Comparison of ENCODE assay signal across 8 mouse cellular contexts in the genomic region with DNA sequence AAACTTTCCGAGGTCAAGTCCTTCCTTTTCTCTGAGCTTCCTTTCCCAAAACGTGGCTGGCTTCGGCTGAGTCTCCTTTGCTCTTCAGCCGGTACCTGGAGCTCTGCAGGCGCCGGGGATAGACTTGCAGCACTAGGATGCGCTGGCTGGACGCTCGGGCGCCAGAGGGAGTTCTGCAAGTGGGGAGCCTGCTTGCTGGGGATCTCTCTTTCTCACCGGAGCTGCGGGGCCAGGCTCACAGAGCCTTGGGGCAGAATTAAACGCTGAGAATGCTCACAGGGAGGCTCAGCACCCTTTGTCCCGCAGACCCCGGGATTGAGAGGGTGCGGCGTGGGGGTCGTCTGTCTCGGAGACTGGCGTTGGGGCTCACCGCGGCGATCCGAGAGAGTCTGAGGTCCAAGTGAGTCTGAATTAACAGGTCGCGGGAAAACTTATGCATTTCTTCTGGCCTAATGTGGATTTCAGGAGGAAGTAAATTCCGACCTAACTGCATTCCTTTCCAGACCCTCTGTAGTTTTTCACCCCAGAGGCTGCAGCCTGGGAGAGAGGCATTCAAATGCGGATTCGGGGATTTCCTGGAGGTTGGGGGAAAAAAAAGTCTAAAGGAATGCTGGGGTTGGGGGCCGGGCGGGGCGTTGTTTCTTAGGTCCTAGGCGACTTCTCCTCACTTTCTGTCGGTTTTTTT. TPM values are rescaled to one million over a fixed set of nuclear protein-coding genes. Genes with fewer than 3 reads are reported as not detected.
DNase-seq lines count a peak whose midpoint lies in the region; ATAC-seq lines count a peak whose summit lies in the region.

No protein-coding gene starts in this region.

- no peaks in the 10 kb centered on the region for H3K36me3 ChIP-seq in intestine, embryonic 16.5 days (ENCODE audit: control insufficient read depth, insufficient read depth, low read length)
- H3K36me3 ChIP-seq in limb, embryonic 10.5 days, result peaks cover 13% of the 10 kb centered on the region
- H3K36me3 ChIP-seq in midbrain, embryonic 13.5 days, result no peaks in the 10 kb centered on the region; the same call in 1 of the 2 replicates
- H3K36me3 ChIP-seq in stomach, embryonic 15.5 days, result no peaks in the 10 kb centered on the region

- peak; percentile 21; the same call in 1 of the 2 replicates for ATAC-seq in intestine, embryonic 16.5 days
- no peak for ATAC-seq in midbrain, embryonic 13.5 days
- no peak for ATAC-seq in stomach, embryonic 15.5 days (ENCODE audit: insufficient read depth, low FRiP score, low read depth)

- H3K4me3 ChIP-seq in intestine, embryonic 16.5 days (ENCODE audit: low read length), result peak overlapping the region; percentile 90
- peak overlapping the region; percentile 79 for H3K4me3 ChIP-seq in limb, embryonic 10.5 days
- peak overlapping the region; percentile 79 for H3K4me3 ChIP-seq in midbrain, embryonic 13.5 days (replicated peaks)
- peak overlapping the region; percentile 86 for H3K4me3 ChIP-seq in stomach, embryonic 15.5 days (replicated peaks)

- peak; percentile 39 for DNase-seq in WW6 (ENCODE audit: low read depth, low spot score)
- peak; percentile 66 to 74 for DNase-seq in cerebellum, postnatal 10 days
- DNase-seq in gastrocnemius, postnatal 14 days, result peak; percentile 65
- DNase-seq in limb, embryonic 10.5 days (ENCODE audit: low spot score), result peak; percentile 78
- DNase-seq in thymus, adult 18-20 months, result no peak

- peak overlapping the region; percentile 85 for H3K4me2 ChIP-seq in intestine, embryonic 16.5 days (ENCODE audit: low read depth, low read length)
- H3K4me2 ChIP-seq in midbrain, embryonic 13.5 days (replicated peaks), result peak overlapping the region; percentile 76
- H3K4me2 ChIP-seq in stomach, embryonic 15.5 days, result peak overlapping the region; percentile 81

- WGBS in intestine, embryonic 16.5 days, result under 1% methylated on average over 34 of the region's 34 CpGs
- 0% methylated on average over 34 of the region's 34 CpGs for WGBS in limb, embryonic 10.5 days
- WGBS in midbrain, embryonic 13.5 days, result under 1% methylated on average over 34 of the region's 34 CpGs
- WGBS in stomach, embryonic 15.5 days, result under 1% methylated on average over 34 of the region's 34 CpGs

- H3K4me1 ChIP-seq in intestine, embryonic 16.5 days (ENCODE audit: control insufficient read depth, insufficient read depth, low read length), result peaks cover 9% of the 10 kb centered on the region; the same call in 1 of the 2 replicates
- H3K4me1 ChIP-seq in limb, embryonic 10.5 days, result peaks cover 23% of the 10 kb centered on the region
- peaks cover 27% of the 10 kb centered on the region for H3K4me1 ChIP-seq in midbrain, embryonic 13.5 days (replicated peaks)
- H3K4me1 ChIP-seq in stomach, embryonic 15.5 days, result peaks cover 5% of the 10 kb centered on the region; the same call in 1 of the 2 replicates

- peak overlapping the region; percentile 87 for H3K27ac ChIP-seq in intestine, embryonic 16.5 days (ENCODE audit: low read length)
- peak overlapping the region; percentile 95 for H3K27ac ChIP-seq in limb, embryonic 10.5 days
- peak overlapping the region; percentile 85 for H3K27ac ChIP-seq in midbrain, embryonic 13.5 days
- H3K27ac ChIP-seq in stomach, embryonic 15.5 days, result peak overlapping the region; percentile 91

- peak overlapping the region; percentile 91 for H3K9ac ChIP-seq in intestine, embryonic 16.5 days (ENCODE audit: low read depth, low read length)
- H3K9ac ChIP-seq in midbrain, embryonic 13.5 days (replicated peaks), result peak overlapping the region; percentile 74
- peak overlapping the region; percentile 34; the same call in 1 of the 2 replicates for H3K9ac ChIP-seq in stomach, embryonic 15.5 days

- intact Hi-C loops in gastrocnemius, postnatal 14 days (cut with DNase I; ENCODE audit: low total_unique reads), result loop anchor here (5.0 kb wide), 1 partner anchor 75 kb away; no protein-coding TSS in a partner anchor

- H3K27me3 ChIP-seq in intestine, embryonic 16.5 days (replicated peaks; ENCODE audit: control insufficient read depth, insufficient read depth, low read length), result no peaks in the 10 kb centered on the region
- peaks cover 11% of the 10 kb centered on the region; the same call in 1 of the 2 replicates for H3K27me3 ChIP-seq in limb, embryonic 10.5 days (ENCODE audit: low read depth, poor library complexity, severe bottlenecking)
- H3K27me3 ChIP-seq in midbrain, embryonic 13.5 days, result 0 out of 2 replicates have a peak, but pooled peaks cover 5% of the 10 kb centered on the region
- no peaks in the 10 kb centered on the region for H3K27me3 ChIP-seq in stomach, embryonic 15.5 days (replicated peaks)

- H3K9me3 ChIP-seq in intestine, embryonic 16.5 days (ENCODE audit: control insufficient read depth, low read length), result no peaks in the 10 kb centered on the region
- H3K9me3 ChIP-seq in limb, embryonic 10.5 days (replicated peaks), result no peaks in the 10 kb centered on the region
- no peaks in the 10 kb centered on the region for H3K9me3 ChIP-seq in midbrain, embryonic 13.5 days
- no peaks in the 10 kb centered on the region for H3K9me3 ChIP-seq in stomach, embryonic 15.5 days

RNA-seq across cellular contexts. Expression of gene Fat1, which starts 2.0 kb away (rescaled TPM):
- total RNA-seq in gastrocnemius, postnatal 14 days (2021), result 10 to 100 TPM; 10.1 to 13.4 TPM
- polyA plus RNA-seq in intestine, embryonic 16.5 days (2015; fragmentation: Nextera tagmentation; extraction: Ambion mirVana), result 10.8 and 11.4 TPM in 2 replicates
- polyA plus RNA-seq in limb, embryonic 10.5 days (2016; fragmentation: Nextera tagmentation; extraction: Ambion mirVana), result 17.2 and 20.1 TPM in 2 replicates
- polyA plus RNA-seq in midbrain, embryonic 13.5 days (2015; fragmentation: Nextera tagmentation; extraction: Ambion mirVana), result 10.9 and 11.9 TPM in 2 replicates
- 14.5 and 18.2 TPM in 2 replicates for polyA plus RNA-seq in stomach, embryonic 15.5 days (2015; fragmentation: Nextera tagmentation; extraction: Ambion mirVana)

Comparison
In these comparisons a context has a peak if more than half of its experiments do, and no peak if none do; other contexts are left out.
1. DNase-seq: peak in WW6 (single experiment), cerebellum, postnatal 10 days (2 of 2), gastrocnemius, postnatal 14 days (single experiment) and limb, embryonic 10.5 days (single experiment); none in thymus, adult 18-20 months (0 of 2).
2. H3K9ac ChIP-seq: peak in every context shown above with its lines; median percentile 91 in intestine, embryonic 16.5 days; 74 in midbrain, embryonic 13.5 days; 34 in stomach, embryonic 15.5 days.
3. Peak in every context shown above with its lines, with median percentiles within 50 percentile points of each other: H3K27ac ChIP-seq, H3K4me2 ChIP-seq and H3K4me3 ChIP-seq.